Mouse (Mus musculus) neutrophil, adult 5-6 weeks (primary cell): ENCODE results near the gene Rcl1. TPM values are rescaled to one million over a fixed set of nuclear protein-coding genes. Genes with fewer than 3 reads are reported as not detected.

ENCODE experiments used
- total RNA-seq: library from RNA; stranded (forward); fragments of 200-1000 nt; gene quantifications from 2 replicates; pipeline ENCODE4 v1.2.3, GENCODE M21; 2017

The Rcl1 gene
- total RNA-seq, 1 experiment from 2014 or later: 15.2 TPM

Other genes with a start within 250 kb of the Rcl1 start
- gene Plpp6, start 137.4 kb upstream of the Rcl1 start, total RNA-seq: 8.1 and 10.6 TPM in 2 replicates
- gene 4430402I18Rik, start 133.6 kb upstream of the Rcl1 start, total RNA-seq: not detected in 2 replicates
- gene Cdc37l1, start 111.0 kb upstream of the Rcl1 start, total RNA-seq: 102 and 106 TPM in 2 replicates
- 11.8 and 12.7 TPM in 2 replicates for gene Ak3, start 53.4 kb upstream of the Rcl1 start, total RNA-seq
- gene Jak2, start 150.5 kb downstream of the Rcl1 start, total RNA-seq: 116 and 131 TPM in 2 replicates
- 6.2 and 7.5 TPM in 2 replicates for gene Insl6, start 224.0 kb downstream of the Rcl1 start, total RNA-seq
- gene Rln1, start 233.3 kb downstream of the Rcl1 start, total RNA-seq: 0.12 TPM in 1 of 2 replicates, not detected in the other